Mouse (Mus musculus) layer of hippocampus, adult 18-20 months (tissue): ENCODE data around the gene Elmo1. TPM values are rescaled to one million over a fixed set of nuclear protein-coding genes. Genes with fewer than 3 reads are reported as not detected.

ENCODE experiments used
- DNase-seq, 2 experiments: peaks; one replicate each; pipeline ENCODE4 v3.0.0; 2022; ENCODE audit warnings: low spot score in 2 of 2
- total RNA-seq, 2 experiments: library from RNA; stranded (reverse); gene quantifications; 2 replicates each; pipeline ENCODE4 v1.2.3; 2021

Gene Elmo1
- total RNA-seq, 2 experiments from 2014 or later: 28.9 to 29.8 TPM

DNA sequence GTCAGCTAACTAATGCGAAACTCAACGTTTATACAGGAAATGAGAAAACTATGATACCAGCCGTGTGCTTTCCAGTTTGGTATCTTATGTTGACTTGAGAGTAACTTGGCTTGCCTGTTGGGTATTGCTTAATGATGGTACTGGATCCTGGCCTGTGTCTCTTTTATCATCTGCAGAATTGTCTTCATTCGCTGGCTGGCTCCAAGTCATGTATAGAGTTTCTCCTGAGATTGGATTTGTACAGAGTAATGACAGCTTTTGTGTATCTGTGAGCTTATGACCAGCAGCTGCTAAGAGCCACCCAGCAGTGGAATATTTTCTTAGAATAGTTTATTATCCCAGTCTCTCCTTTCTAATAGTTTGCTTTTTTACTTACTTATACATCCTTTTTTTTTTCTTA, 112.2 kb downstream of the Elmo1 start:
- no peak for DNase-seq

GRCm38 (mm10) chr13:20204165-20204564, 113.8 kb downstream of the Elmo1 start:
- no peak for DNase-seq

GRCm38 (mm10) chr13:20205007-20205745, 114.8 kb downstream of the Elmo1 start:
- peak in 1 of 2 experiments; percentile 66 for DNase-seq

GRCm38 (mm10) chr13:20205746-20206145, 115.3 kb downstream of the Elmo1 start:
- DNase-seq: no peak

DNA sequence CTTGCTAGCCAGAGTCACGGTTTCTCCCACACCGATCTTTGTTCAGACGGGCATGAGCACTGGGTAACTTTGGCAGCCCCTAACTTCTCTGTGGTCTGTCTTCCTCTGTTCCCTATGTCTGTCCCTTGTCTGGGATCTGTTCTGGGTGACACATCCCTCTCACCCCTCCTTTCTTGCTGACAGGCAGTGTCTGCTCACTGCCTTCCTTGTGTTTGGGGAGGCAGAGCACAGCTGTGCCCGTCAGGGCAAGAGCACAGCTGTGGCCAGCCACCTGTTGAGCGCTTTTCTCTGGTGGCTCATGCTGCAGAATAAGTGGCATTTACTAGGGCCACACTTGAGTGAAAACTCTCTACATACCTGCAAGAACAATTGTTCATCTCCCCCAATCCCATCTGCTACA, 116.7 kb downstream of the Elmo1 start:
- DNase-seq: peak in 1 of 2 experiments; percentile 28

DNA sequence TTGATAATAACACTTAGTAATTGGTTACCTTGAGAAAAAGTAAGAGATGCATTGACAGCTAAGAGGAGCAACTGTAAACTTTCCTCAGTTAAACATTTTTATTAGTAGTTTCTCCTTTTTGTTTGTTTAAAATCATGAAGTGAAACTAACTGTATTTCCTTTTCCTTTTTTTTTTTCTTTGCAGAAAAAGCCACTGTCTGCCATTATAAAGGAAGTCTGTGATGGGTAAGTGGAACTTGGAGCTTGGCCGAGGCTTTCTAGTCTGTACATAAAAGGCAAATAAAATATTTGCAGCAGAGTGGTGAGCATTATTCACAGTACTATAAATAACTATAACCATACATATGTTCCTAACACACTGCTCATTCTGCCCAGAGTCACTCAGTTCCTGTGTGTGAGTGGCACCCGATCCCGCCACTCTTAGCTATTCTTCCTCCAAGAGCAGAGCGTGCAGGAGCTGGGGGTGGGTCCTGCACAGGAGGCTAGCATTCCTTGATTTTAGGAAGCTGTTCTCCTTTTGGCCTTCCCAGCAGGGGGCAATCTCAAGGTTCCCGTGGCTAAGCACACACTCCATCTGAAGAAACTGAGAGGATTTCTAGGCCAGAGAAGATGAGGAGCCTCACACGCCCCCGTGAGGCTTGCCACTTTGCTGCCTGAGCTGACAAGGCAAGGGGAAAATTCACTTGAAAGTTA, 117.7 kb downstream of the Elmo1 start:
- no peak for DNase-seq

GRCm38 (mm10) chr13:20208867-20209266, 118.5 kb downstream of the Elmo1 start:
- no peak for DNase-seq

DNA sequence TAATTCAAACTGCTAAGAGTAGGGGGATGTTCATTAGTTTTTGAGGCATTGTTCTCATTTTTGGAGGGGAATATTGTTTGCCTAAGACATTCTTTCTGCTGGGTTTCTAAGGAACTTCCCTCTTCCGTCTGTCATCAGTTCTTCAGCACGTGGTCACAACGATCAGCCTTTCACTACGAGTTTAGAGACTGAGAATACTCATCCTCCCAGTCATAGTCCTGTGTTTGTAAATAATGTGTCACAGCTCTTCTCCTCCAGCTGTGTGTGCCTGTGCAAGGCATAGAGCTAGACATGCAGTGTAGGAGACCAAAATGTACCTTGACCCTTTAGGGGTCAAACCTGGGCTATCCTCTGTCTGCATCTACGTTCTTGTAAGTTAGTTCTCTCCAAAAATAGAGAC, 121.4 kb downstream of the Elmo1 start:
- no peak for DNase-seq

DNA sequence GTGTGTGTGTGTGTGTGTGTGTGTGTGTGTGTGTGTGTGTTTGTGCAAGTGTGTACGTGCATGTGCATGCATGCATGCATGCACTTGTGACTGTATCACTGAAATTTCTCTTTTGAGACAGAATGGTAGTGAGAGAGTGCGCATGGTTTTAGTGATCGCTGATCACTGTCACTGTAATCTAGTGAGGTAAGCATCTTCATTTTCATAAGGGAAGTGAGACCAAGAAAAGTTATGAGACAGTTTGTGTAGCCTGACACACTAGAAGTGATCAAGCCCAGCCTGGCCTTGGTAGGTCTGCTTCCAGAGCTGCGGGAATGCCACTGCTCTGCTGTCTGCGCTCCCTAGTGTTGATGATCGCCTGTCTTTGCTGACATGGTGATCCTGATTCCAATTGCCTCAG, 122.3 kb downstream of the Elmo1 start:
- no peak for DNase-seq

DNA sequence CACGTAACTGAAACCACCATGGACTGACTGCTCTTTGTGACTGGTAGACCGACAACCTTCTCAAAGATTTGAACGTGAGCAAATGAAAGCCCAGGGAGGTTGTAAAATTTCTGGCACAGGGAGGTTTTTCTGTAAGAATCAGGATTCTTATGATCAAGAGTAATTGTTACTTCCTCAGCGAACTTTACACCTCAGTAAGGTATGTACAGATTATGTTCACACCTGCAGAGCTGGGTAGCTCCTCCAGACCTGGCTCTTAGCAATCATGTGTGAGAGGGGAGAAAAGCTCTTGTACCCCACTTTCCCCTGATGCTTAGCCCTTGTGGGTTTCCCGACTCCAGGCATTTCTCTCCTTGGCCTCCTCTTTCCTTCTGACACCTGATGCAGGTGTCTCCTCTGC, 123.5 kb downstream of the Elmo1 start:
- DNase-seq: no peak

DNA sequence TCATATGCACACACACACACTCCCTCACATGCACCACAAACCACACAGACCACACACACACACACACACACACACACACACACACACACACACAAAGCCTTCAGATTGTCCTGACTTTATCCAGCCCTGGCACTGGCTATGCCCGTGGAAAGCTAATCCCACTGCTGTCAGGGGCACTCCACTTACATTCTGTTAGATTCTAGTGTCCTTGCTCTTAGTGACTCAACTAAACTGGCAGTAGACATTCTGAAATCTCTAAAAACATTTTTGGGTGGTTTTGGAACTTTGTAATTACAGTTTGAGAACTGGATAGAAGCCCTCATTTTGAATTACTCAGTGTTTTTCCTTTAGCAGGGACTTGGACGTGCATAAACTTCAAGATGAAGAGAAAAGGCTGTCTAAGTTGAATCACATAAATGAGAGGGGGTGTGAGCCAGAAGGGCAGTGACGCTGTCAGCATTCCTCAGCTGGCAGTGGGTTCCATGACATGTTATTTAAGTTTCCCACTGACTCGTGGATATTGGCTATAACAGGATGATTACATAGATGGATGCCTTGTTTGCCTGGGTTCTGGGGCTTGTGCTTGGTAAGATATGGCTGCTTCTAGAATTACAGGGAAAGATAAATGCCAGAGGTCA, 127.2 kb downstream of the Elmo1 start:
- DNase-seq: no peak

GRCm38 (mm10) chr13:20218126-20218525, 127.7 kb downstream of the Elmo1 start:
- no peak for DNase-seq

- DNase-seq: no peak
Measured at GRCm38 (mm10) chr13:20220414-20220813, 130.0 kb downstream of the Elmo1 start.

DNA sequence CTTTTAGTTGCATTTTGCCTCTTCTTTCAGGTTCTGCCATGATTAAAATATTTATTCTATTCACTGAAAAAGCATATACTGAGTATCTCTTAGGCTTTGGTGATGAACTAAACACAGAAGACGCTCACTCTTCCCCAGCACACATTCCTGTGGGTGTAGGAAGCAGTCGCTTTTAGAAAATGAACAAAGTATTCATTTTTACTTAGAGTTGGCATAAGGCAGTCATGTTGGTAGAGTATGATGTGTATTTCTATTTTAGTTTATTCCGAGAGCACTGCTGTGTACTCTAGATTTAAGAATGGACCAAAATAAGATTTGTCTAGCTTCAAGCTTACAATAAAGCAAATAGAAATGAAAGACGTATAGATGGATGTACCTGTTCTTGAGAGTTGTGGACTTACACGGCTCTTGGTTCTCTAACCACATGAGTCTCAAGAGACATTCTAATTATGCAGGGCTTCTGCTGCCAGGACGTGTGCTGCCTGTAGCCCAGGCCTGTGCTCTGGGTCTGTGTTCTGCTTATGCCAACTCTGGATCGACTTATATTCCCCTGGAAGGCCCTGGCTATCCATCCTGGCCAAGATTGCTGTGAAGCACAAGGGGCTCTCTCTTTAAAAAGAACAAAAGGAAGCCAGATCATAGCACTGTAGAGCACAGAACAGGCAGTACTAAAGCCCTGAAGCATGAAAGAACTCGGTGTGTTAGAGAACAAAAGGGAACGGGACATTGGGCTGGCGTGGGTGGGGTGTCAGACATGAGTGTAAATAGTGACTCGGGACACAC, 137.7 kb downstream of the Elmo1 start:
- peak in 1 of 2 experiments; percentile 66 for DNase-seq

DNA sequence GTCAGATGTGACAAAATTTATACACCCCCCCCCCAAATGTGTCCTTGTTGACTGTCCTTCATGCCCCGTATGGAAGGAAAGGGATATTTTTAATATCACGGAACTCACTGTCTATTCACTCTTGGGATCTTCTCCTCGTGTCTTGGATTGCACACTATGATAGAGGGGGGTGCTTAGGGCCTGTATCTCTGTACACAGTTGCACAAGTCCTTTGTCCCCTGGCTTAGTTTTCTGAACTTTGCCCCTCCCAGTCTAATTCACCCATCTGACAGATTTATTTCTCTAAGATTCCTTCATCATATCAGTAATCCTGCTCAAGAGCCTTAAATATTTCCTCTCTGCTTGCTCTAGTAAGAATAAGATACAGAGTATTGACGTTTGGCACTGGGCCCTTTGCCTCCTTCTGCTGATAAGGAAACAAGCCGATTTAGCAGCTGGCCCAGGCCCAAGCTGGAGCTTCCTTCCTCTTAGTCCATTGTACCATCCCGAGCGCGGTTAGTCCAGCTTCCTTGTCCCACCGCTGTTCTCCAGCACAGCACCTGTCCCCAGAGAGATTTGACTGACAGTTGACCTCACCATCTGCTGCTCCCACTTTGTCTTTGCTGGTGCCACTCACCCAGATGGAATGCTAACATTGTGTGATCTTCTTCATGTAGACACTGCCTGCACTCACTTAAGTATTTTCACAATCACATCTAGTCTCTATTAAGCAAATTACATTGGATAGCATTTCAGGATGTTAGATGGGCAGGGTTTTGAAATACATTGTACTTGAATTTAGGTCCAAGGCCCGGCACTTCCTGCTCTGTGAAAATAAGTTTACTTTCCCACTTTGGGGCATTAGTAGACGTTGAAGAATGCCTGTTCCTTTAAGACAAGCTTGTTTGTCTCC, 141.7 kb downstream of the Elmo1 start:
- DNase-seq: peak in 1 of 2 experiments; percentile 54

- no peak for DNase-seq
Measured at GRCm38 (mm10) chr13:20233707-20234106, 143.3 kb downstream of the Elmo1 start.

- DNase-seq: no peak
Measured at GRCm38 (mm10) chr13:20237615-20238014, 147.2 kb downstream of the Elmo1 start.

GRCm38 (mm10) chr13:20238146-20238545, 147.8 kb downstream of the Elmo1 start:
- DNase-seq: no peak

DNA sequence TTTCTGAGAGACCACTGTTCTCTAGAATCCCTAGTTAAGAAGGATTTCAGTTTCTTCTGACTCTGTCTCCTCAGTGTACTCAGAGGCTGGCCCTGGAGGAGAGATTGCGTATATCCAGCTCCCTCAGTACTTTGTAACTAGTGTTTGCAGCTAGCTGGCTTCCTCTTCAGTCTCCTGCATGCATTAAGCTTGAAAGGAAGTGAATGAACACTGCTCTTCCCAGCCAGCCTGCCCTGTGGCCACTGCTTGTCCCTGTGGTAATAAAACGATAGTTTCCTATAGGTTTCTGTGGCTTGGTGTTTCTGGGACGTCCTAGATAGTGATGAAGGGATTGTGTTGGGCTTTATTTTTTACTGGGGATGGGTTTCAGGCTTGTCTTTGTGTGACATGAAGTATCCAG, 148.3 kb downstream of the Elmo1 start:
- no peak for DNase-seq

DNA sequence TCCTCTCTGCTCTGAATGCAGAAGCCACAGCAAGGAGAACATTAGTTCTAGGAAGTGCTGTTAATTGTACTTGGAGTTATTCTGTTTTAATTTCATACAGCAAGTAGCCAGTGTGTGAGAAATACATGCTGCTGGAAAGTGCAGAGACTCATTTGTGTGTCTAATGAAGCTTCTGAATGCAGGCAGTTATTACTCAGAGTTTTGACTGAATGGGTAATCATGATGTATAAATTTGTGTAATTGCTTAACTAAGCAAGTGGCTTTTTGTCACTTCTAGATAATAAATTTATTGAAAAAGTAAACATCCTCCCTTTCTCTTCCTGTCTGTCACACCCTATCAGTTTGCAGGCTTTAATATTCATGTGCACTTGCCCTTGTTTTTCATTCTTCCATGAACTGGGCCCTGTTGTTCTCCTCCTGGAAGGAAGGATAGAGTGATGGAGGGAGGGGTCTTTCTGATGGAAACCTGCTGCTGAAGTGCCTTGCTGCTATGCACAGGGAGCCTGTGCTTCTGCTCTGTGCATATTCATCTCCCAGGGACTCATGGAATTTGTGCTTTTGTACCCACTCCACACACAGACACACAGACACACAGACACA, 159.8 kb downstream of the Elmo1 start:
- no peak for DNase-seq
